Mouse (Mus musculus) small intestine, adult 2 months (tissue): ENCODE results near the gene Slc28a3. TPM values are rescaled to one million over a fixed set of nuclear protein-coding genes. Genes with fewer than 3 reads are reported as not detected.

Source experiments
- H3K27ac ChIP-seq: fragments of 200-500 bp; 2 replicates; pipeline ENCODE4 v1.5.1; 2012; ENCODE audit warnings: low read depth, low read length, control low read depth, inconsistent platforms; ENCODE audit not compliant: insufficient read depth
- H3K27me3 ChIP-seq: fragments of 200-500 bp; 2 replicates; pipeline ENCODE4 v1.6.1; 2012; ENCODE audit warnings: mild to moderate bottlenecking, moderate library complexity, low read length, inconsistent platforms; ENCODE audit not compliant: control insufficient read depth, insufficient read depth
- H3K36me3 ChIP-seq: fragments of 200-500 bp; 2 replicates; pipeline ENCODE4 v1.6.1; 2012; ENCODE audit warnings: mild to moderate bottlenecking, low read length, control low read depth, inconsistent platforms; ENCODE audit not compliant: control insufficient read depth, insufficient read depth
- H3K4me1 ChIP-seq: fragments of 200-500 bp; 2 replicates; pipeline ENCODE4 v1.6.1; 2012; ENCODE audit warnings: low read length, inconsistent platforms, mixed read lengths; ENCODE audit not compliant: control insufficient read depth, insufficient read depth, insufficient read length
- H3K4me3 ChIP-seq: fragments of 200-500 bp; 2 replicates; pipeline ENCODE4 v1.5.1; 2012; ENCODE audit warnings: low read depth, mild to moderate bottlenecking, control low read depth, inconsistent platforms, low read length, moderate library complexity
- CTCF ChIP-seq: fragments of 200-500 bp; IDR thresholded peaks from 2 replicates; pipeline ENCODE4 v1.5.1; 2012; ENCODE audit warnings: low read depth, mild to moderate bottlenecking, control low read depth, inconsistent platforms, low read length, moderate library complexity, mixed read lengths; ENCODE audit not compliant: insufficient replicate concordance, insufficient read length; ENCODE audit errors: extremely low read depth
- POLR2A ChIP-seq: fragments of 200-500 bp; IDR thresholded peaks from 2 replicates; pipeline ENCODE4 v1.6.1; 2012; ENCODE audit warnings: low read depth, mild to moderate bottlenecking, control low read depth, inconsistent platforms, low read length, moderate library complexity
- WGBS: fragments of 180-500 bp; shearing (Covaris S2); methylation state at CpG from one replicate; pipeline ENCODE4 v1.1.7; 2018; 5-methylcytosine and 5-hydroxymethylcytosine counted together
- polyA plus RNA-seq: library from polyadenylated mRNA; depleted of rRNA; stranded (reverse); fragments of >200 nt; gene quantifications from 2 replicates; pipeline ENCODE4 v1.2.3, GENCODE M21; 2012

Slc28a3 gene
- polyA plus RNA-seq, 1 experiment, result 3.7 TPM

GRCm38 (mm10) chr13:58566181-58566580 is 44.5 kb downstream of the Slc28a3 start:
- TF ChIP-seq POLR2A, result no peak
- TF ChIP-seq CTCF, result no peak
- Histone ChIP-seq H3K27ac (no peak overlapping the region), H3K4me1 (no peaks in the 10 kb centered on the region), H3K4me3 (no peak overlapping the region), H3K36me3 (peaks cover 2% of the 10 kb centered on the region; the same call in 1 of the 2 replicates), H3K27me3 (no peaks in the 10 kb centered on the region)
- WGBS, result 84% methylated on average over 9 of the region's 9 CpGs

GRCm38 (mm10) chr13:58560497-58561138 is 50.1 kb downstream of the Slc28a3 start:
- H3K36me3 ChIP-seq, result peaks cover 7% of the 10 kb centered on the region
- H3K27ac ChIP-seq, result no peak overlapping the region
- TF ChIP-seq POLR2A, result no peak
- no peak for TF ChIP-seq CTCF

GRCm38 (mm10) chr13:58558216-58558615 is 52.5 kb downstream of the Slc28a3 start:
- no peak overlapping the region for H3K27ac ChIP-seq
- TF ChIP-seq CTCF (no peak), POLR2A (no peak)
- H3K4me3 ChIP-seq, result no peak overlapping the region
- peaks cover 12% of the 10 kb centered on the region for H3K36me3 ChIP-seq
- H3K4me1 ChIP-seq, result no peaks in the 10 kb centered on the region
- H3K27me3 ChIP-seq, result no peaks in the 10 kb centered on the region
- WGBS, result 81% methylated on average over 12 of the region's 12 CpGs

More at GRCm38 (mm10) chr13:58560497-58561138, 50.1 kb downstream of the Slc28a3 start:
- H3K4me3 ChIP-seq, result no peak overlapping the region
- WGBS, result 71% methylated on average over 15 of the region's 15 CpGs
- H3K27me3 ChIP-seq, result no peaks in the 10 kb centered on the region
- H3K4me1 ChIP-seq, result no peaks in the 10 kb centered on the region

GRCm38 (mm10) chr13:58556018-58556417 is 54.7 kb downstream of the Slc28a3 start:
- 71% methylated on average over 1 of the region's 1 CpGs for WGBS
- no peaks in the 10 kb centered on the region for H3K27me3 ChIP-seq
- TF ChIP-seq POLR2A (no peak), CTCF (peak; percentile 54; the same call in 1 of the 2 replicates)
- no peak overlapping the region for H3K27ac ChIP-seq
- H3K36me3 ChIP-seq, result peaks cover 12% of the 10 kb centered on the region
- no peaks in the 10 kb centered on the region for H3K4me1 ChIP-seq
- no peak overlapping the region for H3K4me3 ChIP-seq

DNA sequence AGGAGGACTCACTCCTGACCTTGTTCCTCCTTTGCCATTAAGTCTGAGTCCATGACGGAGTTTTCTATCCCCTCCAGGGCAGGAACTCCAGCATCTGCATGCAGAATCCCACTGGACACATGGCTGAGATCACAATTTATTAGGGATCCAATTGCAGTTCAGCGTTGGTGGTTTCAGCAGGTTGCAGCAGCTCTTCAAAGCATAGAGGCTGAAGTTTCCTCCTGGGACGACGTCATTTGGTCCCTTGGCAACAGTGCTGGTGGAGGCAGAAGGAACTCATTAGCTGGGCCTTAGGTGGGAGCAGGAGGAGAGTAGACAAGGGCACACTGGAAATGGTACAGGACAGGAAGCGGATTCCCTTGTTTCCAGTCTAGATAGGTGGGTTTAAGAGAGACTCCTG is 55.1 kb downstream of the Slc28a3 start:
- H3K27ac ChIP-seq, result no peak overlapping the region
- no peaks in the 10 kb centered on the region for H3K27me3 ChIP-seq
- H3K4me3 ChIP-seq, result no peak overlapping the region
- no peaks in the 10 kb centered on the region for H3K4me1 ChIP-seq
- WGBS, result 77% methylated on average over 5 of the region's 5 CpGs
- peaks cover 12% of the 10 kb centered on the region for H3K36me3 ChIP-seq
- no peak for TF ChIP-seq CTCF
- no peak for TF ChIP-seq POLR2A

DNA sequence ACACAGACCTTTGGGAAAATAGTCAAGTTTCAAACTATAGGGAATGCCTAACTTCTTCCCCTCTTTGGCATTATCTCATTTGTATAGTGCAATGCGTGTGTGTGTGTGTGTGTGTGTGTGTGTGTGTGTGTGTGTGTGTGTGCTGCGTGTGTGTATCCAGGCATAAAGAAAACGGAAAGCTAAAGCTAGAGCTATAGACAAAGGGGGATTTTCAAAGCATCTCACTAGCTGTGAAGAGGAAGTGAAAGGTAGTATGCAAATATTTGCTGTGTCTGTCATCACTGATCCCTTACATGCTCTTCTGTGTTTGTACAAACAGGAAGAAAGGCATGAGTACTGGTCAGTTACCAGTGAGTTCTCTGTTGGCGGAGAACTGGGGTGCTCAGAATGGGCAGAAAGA is 58.8 kb downstream of the Slc28a3 start:
- TF ChIP-seq POLR2A (no peak), CTCF (no peak)
- no peaks in the 10 kb centered on the region for H3K27me3 ChIP-seq
- H3K36me3 ChIP-seq, result peaks cover 6% of the 10 kb centered on the region
- H3K4me1 ChIP-seq, result no peaks in the 10 kb centered on the region
- H3K27ac ChIP-seq, result no peak overlapping the region
- WGBS, result 58% methylated on average over 4 of the region's 4 CpGs
- H3K4me3 ChIP-seq, result no peak overlapping the region

DNA sequence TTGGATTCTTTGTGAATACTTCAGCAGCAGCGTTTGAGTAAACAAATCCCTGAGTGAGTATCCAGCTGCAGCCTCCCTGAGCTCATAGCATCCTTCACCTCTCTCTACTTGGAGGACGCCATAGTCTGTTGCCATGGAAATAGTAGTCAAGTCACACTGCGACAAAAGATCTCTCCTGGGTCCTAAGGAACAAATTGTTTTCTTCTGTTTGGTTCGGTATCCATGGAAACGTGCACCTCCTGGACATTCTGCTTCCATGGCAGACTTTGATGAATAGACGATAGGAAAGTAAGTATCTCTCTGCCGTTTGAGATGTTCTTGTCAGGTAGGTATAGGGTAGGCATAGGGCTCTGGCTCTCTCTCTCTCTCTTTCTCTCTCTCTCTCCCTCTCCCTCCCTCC is 63.1 kb downstream of the Slc28a3 start:
- 31% methylated on average over 7 of the region's 7 CpGs for WGBS

More for the DNA sequence above, 63.1 kb downstream of the Slc28a3 start:
- no peak for TF ChIP-seq CTCF
- TF ChIP-seq POLR2A, result no peak
- no peak overlapping the region for H3K4me3 ChIP-seq
- H3K27me3 ChIP-seq, result no peaks in the 10 kb centered on the region
- H3K36me3 ChIP-seq, result no peaks in the 10 kb centered on the region
- no peak overlapping the region for H3K27ac ChIP-seq
- H3K4me1 ChIP-seq, result no peaks in the 10 kb centered on the region
